Mouse (Mus musculus) cortical plate, adult 2 months (tissue): ENCODE measurements around the gene Slc28a1. TPM values are rescaled to one million over a fixed set of nuclear protein-coding genes. Genes with fewer than 3 reads are reported as not detected.

Experiments used
- H3K27ac ChIP-seq: fragments of 200-500 bp; 2 replicates; pipeline ENCODE4 v1.5.1; 2012; ENCODE audit warnings: low read length, control low read depth, inconsistent platforms; ENCODE audit not compliant: insufficient read depth
- H3K4me1 ChIP-seq: fragments of 200-500 bp; 2 replicates; pipeline ENCODE4 v1.6.1; 2011; ENCODE audit warnings: low read length; ENCODE audit not compliant: control insufficient read depth, insufficient read depth
- H3K4me3 ChIP-seq: fragments of 200-500 bp; 2 replicates; pipeline ENCODE4 v1.5.1; 2011; ENCODE audit warnings: mild to moderate bottlenecking, low read length, control low read depth; ENCODE audit not compliant: insufficient read depth
- CTCF ChIP-seq: fragments of 200-500 bp; IDR thresholded peaks from 2 replicates; pipeline ENCODE4 v1.5.1; 2011; ENCODE audit warnings: mild to moderate bottlenecking, control low read depth, low read length; ENCODE audit not compliant: insufficient read depth; ENCODE audit errors: extremely low read depth
- POLR2A ChIP-seq: fragments of 200-500 bp; IDR thresholded peaks from 2 replicates; pipeline ENCODE4 v1.6.1; 2011; ENCODE audit warnings: mild to moderate bottlenecking, low read length, control low read depth; ENCODE audit not compliant: insufficient read depth; ENCODE audit errors: extremely low read depth
- polyA plus RNA-seq: library from polyadenylated mRNA; depleted of rRNA; stranded (reverse); fragments of >200 nt; gene quantifications from 2 replicates; pipeline ENCODE4 v1.2.3, GENCODE M21; 2012; rRNA removed

Slc28a1 gene
- polyA plus RNA-seq, result 0.33 and 0.36 TPM in 2 replicates

DNA sequence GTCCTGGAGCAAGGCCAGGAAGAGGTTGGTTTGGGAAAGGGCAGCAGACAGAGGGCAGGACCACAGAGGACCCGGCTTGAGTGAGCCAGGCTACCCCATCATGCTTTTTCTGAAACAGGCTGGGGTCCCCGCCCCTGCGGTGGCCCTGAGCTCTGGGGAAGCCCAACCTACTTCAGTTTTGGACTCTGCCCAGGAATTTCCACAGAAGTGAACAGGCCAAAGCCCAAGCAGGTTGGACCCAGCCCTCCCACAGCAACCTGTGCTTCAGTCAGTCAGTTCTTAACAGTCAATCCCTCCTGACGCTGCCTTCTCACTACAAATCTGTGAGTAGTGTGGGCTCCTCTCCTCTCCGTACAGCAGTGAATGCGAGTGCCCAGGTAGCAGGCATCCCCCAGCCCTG, at the start of gene Slc28a1:
Gene Slc28a1, plus strand, starts transcription at position 245 of the 400 bp plus-strand sequence.
- no peaks in the 10 kb centered on the region for H3K4me1 ChIP-seq
- no peak within 1 kb of the TSS for H3K27ac ChIP-seq
- no peak within 1 kb of the TSS for H3K4me3 ChIP-seq
- TF ChIP-seq CTCF (no peak), POLR2A (no peak)

DNA sequence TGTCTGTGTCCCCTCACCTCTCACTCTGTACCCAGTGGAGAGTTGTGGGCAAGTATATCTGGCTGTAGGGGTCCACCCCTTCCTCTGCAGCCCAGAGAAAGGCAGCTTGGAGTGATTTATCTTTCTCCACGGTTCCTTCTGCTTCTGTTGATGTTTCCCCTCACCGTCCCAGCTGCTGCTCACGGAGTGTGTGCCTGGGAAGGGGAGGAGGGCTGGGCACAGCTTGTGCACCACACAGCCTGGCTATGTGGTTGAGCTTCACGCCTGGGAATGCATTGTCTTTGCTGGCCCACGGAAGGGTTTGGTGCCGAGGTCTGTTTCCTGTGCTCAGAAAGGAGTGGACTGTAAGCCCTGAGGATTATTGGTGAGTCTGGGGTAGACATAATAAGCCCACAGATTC, 47.9 kb upstream of the Slc28a1 start:
- no peak overlapping the region for H3K27ac ChIP-seq
- no peaks in the 10 kb centered on the region for H3K4me1 ChIP-seq
- no peak overlapping the region for H3K4me3 ChIP-seq
- no peak for TF ChIP-seq POLR2A
- TF ChIP-seq CTCF, result no peak

DNA sequence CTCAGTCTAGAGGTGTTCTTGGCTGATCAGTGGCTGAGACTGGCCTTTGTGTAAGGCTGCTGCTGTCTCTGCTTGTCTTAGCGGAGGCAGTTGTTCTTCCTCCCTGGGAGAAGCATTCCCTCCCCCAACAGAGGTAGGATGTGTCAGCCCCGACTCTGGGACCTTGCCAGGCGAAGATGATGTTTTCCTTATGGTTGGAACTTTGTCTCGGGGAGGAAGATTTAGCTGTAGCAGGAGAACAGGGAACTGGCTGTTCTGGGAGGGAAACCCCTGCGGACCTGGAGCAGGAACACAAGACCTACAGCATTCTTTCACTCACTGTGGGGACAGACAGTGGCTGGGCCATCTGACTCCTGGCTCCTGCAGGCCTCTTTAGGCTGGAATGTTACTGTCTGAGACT, 42.1 kb upstream of the Slc28a1 start:
- no peak overlapping the region for H3K27ac ChIP-seq
- TF ChIP-seq CTCF (no peak), POLR2A (no peak)
- H3K4me1 ChIP-seq, result no peaks in the 10 kb centered on the region
- no peak overlapping the region for H3K4me3 ChIP-seq

DNA sequence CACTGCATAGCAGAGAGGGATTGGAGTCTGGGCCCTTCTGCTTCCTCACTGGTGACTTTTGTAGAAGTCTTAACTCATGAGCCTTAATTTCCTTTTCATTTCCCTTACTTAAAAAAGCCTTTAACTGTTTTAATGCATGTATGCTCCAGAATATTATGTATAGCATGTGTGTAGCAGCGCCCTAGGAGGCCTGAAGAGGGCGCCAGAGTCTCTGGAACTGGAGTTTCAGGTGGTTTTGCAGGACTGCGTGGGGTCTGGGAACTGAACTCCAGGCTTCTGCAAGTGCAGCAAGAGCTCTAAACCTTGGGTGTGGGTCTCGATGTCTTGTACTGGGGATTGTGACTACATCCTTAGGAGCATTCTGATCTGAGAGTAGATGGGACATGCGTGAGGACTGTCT, 41.3 kb upstream of the Slc28a1 start:
- TF ChIP-seq POLR2A (no peak), CTCF (0 out of 2 replicates have a peak, but pooled peaks have one; percentile 1)
- no peaks in the 10 kb centered on the region for H3K4me1 ChIP-seq
- H3K27ac ChIP-seq, result no peak overlapping the region
- no peak overlapping the region for H3K4me3 ChIP-seq

DNA sequence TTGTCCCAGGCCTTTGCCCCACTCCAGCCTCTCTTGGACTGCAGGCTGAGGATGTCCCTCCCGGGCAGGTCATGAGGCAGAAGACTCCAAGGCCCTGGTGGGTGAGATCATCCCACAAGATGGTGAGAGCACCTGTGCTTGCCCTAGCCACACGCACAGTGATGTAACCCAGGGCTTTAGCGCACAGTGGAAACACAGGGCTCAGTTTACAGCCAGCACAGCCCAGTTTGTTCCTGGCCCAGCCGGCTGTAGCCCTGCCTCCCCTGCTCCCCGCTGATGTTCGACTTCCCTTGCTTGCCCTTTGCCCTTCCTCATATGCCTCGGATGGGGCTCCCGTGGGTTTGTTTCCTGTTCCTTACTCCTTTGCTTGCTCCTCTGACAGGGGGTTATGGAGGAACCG, 40.1 kb upstream of the Slc28a1 start:
- no peak overlapping the region for H3K4me3 ChIP-seq
- TF ChIP-seq POLR2A, result no peak
- no peaks in the 10 kb centered on the region for H3K4me1 ChIP-seq
- no peak overlapping the region for H3K27ac ChIP-seq

DNA sequence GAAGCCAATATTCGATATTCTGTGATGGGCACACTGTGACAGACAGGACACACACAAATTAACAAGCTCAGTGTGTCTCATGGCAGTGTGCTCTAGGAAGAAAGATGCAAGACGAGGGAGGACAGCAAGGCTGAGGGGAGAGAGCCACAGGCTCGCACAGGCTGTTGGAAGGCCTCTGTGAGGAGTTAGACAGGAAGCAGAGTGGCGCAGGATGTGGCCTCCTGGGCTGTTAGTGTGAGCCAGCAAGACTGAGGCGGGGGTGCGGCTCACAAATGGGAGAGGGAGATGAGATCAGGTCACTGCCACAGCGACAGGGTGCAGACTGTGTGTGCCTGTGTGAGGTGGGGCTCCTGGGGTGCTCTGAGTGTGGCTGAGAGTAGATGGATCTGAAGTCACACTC, 39.3 kb upstream of the Slc28a1 start:
- no peak for TF ChIP-seq CTCF
- no peak for TF ChIP-seq POLR2A
- Histone ChIP-seq H3K4me3 (no peak overlapping the region), H3K4me1 (no peaks in the 10 kb centered on the region), H3K27ac (no peak overlapping the region)

DNA sequence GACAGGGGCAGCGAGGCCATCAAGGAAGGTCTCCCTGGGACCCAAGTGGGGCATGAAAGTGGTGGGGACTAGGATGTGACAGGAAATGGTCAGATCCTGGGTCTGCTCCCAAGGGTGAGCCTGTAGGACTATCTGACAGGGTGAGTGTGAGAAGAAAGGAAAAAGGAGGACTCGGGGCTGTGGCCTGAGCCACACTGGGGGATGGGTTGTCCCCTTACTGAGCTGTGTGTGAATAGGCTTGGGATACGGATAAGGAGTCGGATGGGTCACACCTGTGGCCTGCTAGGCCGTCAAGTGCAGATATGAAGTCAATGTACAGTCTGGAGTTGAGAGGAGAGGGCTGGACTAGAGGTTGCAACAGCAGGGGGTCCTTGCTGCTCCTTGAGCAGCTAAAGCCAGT, 38.9 kb upstream of the Slc28a1 start:
- no peak overlapping the region for H3K27ac ChIP-seq
- no peaks in the 10 kb centered on the region for H3K4me1 ChIP-seq
- H3K4me3 ChIP-seq, result no peak overlapping the region
- TF ChIP-seq CTCF (no peak), POLR2A (no peak)

DNA sequence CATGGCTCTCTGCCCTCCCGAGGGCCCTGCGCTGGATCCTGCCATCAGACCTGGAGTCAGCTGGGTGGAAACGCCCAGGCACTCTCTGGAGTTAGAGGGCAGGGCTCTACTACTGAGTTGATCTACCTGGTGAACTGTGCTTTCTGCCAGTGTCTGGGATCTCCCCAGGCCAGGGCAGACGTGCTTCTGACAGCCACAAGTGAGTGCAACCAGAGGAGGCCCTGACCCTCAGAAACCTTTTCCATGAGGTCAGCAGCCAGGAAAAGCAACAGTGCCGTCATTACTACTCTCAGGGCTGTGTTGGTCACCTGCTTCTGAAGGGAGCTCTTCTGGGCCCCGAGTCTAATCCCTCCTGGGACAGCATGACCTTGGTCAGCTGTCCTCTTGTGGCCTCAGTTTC, 37.6 kb upstream of the Slc28a1 start:
- no peak overlapping the region for H3K4me3 ChIP-seq
- TF ChIP-seq CTCF, result no peak
- TF ChIP-seq POLR2A, result no peak
- no peaks in the 10 kb centered on the region for H3K4me1 ChIP-seq
- H3K27ac ChIP-seq, result no peak overlapping the region

DNA sequence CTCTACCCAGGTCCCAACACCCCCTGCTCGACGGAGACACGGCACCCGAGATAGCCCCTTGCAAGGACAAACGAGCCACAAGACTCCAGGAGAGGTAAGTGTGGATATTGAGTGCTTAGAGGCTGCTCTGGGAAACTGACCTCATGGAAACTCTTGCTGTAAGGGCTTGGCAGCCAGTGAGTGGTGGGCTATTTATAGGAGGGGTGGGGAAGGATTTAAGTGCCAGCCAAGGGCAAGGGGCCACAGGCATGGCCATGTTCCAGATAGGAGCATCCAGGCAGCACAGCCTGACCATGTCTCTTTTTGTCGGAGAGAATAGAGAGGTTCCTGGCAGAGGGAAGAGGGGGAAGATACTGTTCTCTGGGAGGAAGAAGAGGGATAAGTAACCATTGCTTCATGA, 35.9 kb upstream of the Slc28a1 start:
- Histone ChIP-seq H3K27ac (no peak overlapping the region), H3K4me3 (no peak overlapping the region), H3K4me1 (no peaks in the 10 kb centered on the region)
- TF ChIP-seq CTCF (no peak), POLR2A (no peak)

DNA sequence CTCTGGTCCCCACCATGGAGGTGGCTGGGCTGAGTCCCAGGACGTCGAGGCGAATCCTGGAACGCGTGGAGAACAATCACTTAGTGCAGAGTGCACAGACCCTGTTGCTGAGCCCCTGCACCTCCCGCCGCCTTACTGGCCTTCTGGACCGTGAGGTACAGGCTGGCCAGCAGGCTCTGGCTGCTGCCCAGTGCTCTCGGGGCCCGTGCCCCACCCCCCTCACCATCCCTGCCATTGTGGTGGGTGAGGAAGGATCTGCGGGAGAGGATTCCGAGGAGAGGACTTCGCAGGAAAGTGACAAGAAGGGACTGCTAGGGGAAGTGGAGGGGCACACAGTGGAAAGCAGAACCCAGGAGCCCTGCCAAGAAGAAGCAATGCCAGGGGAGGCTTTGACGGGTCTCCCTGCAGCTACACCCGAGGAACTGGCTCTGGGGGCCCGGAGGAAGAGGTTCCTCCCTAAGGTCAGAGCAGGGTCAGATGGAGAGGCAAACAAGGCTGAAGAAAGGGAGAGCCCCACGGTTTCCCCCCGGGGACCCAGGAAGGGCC, 21.1 kb upstream of the Slc28a1 start:
- TF ChIP-seq CTCF (no peak), POLR2A (no peak)
- Histone ChIP-seq H3K4me3 (no peak overlapping the region), H3K27ac (no peak overlapping the region), H3K4me1 (no peaks in the 10 kb centered on the region)
